Mouse (Mus musculus): Measurements from ENCODE around the gene Olfr474. TPM values are rescaled to one million over a fixed set of nuclear protein-coding genes. Genes with fewer than 3 reads are reported as not detected.
"Not testable (repeated sequence)": the region's sequence is repeated elsewhere in the genome, so short reads cannot be mapped to it uniquely, and the experiment has no call there.

Gene Olfr474
- total RNA-seq (2014; rRNA removed) (not detected in 2 replicates), polyA plus RNA-seq (2015; fragmentation: Nextera tagmentation; extraction: Ambion mirVana) (not detected in 2 replicates)

DNA sequence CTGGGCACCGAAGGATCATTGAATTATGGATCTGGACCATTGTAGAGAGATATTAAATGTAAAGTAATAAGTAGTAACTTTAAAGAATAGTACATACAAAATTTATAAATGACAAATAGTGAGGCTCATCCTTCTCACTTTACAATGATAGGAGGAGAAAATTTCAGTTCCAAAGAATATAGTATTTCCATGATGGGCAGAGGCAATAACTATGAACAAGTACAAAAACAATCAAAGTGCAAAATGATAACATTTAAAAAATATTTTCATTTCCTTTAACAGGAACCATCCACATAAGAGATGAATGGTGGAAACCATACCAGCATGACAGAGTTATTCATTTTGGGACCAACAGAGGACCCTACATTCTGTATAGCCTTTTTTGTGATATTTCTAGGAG lies at the start of gene Olfr474:
Gene Olfr474 (plus strand): TSS at position 301 of the 400 bp plus-strand sequence.
- Histone ChIP-seq H3K9ac (replicated peaks; ENCODE audit: low read length) (no peak within 1 kb of the TSS), H3K27ac (no peak within 1 kb of the TSS), H3K27me3 (ENCODE audit: insufficient read depth, low read length) (no peaks in the 10 kb centered on the region), H3K9me3 (ENCODE audit: low read length) (no peaks in the 10 kb centered on the region), H3K4me2 (ENCODE audit: low read depth, low read length) (no peak within 1 kb of the TSS), H3K36me3 (ENCODE audit: insufficient read depth, low read length) (no peaks in the 10 kb centered on the region), H3K4me1 (ENCODE audit: insufficient read depth, low read length) (no peaks in the 10 kb centered on the region), H3K4me3 (ENCODE audit: low read length) (no peak within 1 kb of the TSS)
- DNase-seq (ENCODE audit: low spot score) (no peak), ATAC-seq (no peak)
- 89% methylated on average over 1 of the region's 1 CpGs for WGBS
- TF ChIP-seq CTCF (IDR thresholded peaks at IDR 0.05; ENCODE audit: low read depth), result no peak

DNA sequence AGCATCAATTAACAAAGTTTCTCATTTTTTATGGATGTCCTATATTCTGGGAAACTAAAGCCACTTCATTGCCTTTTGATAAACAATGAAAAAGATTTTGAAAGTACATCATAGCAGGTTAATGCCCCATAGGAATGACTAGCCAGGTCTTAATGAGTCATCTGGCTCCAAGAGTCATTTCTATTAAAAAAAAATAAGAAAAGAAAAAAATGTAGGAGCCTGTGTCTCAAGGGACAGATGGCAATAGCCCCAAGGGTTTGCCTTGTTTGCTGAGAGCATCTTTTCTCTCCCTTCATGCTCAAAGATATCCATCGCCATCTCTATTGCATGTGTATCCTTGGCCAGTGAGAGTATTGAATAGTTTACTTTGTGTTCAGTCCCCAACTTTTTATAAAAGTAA lies 24.3 kb upstream of the Olfr474 start, which contains the start of gene Olfr473:
Gene Olfr473 (plus strand): TSS at position 301 of the 400 bp plus-strand sequence.
- DNase-seq (ENCODE audit: low spot score), result no peak
- H3K9me3 ChIP-seq (ENCODE audit: low read length), result no peaks in the 10 kb centered on the region
- 94% methylated on average over 1 of the region's 1 CpGs for WGBS
- H3K27ac ChIP-seq, result no peak within 1 kb of the TSS
- ATAC-seq, result no peak
- H3K36me3 ChIP-seq (ENCODE audit: insufficient read depth, low read length), result no peaks in the 10 kb centered on the region
- no peak within 1 kb of the TSS for H3K4me3 ChIP-seq (ENCODE audit: low read length)
- H3K9ac ChIP-seq (replicated peaks; ENCODE audit: low read length), result no peak within 1 kb of the TSS
- no peak for TF ChIP-seq CTCF (IDR thresholded peaks at IDR 0.05; ENCODE audit: low read depth)
- no peaks in the 10 kb centered on the region for H3K4me1 ChIP-seq (ENCODE audit: insufficient read depth, low read length)
- H3K27me3 ChIP-seq (ENCODE audit: insufficient read depth, low read length), result no peaks in the 10 kb centered on the region
- no peak within 1 kb of the TSS for H3K4me2 ChIP-seq (ENCODE audit: low read depth, low read length)

DNA sequence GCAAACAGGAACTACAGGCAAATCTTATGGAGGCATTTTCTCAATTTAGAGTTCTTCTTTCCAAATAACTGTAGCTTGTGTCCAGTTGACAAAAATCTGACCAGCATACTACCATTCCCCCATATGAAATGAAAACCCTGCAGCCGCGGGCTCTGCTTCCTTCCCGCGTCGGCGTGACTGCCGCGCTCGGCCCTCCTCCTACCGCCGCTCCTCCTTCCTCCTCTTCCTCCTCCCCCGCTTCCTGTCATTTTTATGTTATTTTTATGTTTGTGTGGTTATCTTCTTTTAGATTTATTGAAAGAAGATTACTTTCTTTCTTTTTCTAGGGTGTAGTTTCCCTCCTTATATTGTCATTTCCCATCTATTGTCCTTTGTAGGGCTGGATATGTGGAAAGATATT lies 1.9 kb upstream of the Olfr474 start:
- WGBS, result 97% methylated on average over 12 of the region's 12 CpGs

DNA sequence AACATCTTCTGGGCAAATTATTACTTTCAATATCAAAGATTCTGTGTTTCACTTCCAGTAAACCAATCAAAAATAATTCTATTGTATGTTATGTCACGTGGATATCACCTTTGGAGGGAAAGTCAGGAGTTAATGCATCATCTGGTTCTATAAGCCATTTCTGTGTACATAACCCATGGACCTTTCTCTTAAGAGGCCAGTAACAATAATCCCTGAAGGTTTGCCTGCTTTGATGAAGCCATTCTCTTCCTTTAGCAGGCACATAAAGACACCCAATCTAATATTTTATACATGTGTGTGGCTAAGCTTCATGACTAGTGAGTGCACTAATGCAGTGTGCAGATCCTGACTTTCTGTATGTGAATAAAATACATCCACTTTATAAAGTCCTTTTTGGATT lies 10.1 kb downstream of the Olfr474 start, which contains the start of gene Olfr476:
Gene Olfr476 (plus strand): TSS at position 301 of the 400 bp plus-strand sequence.
- 56% methylated on average over 1 of the region's 1 CpGs for WGBS
- H3K27ac ChIP-seq, result no peak within 1 kb of the TSS
- no peaks in the 10 kb centered on the region for H3K4me1 ChIP-seq (ENCODE audit: insufficient read depth, low read length)
- DNase-seq (ENCODE audit: low spot score) (no peak), ATAC-seq (no peak)
- no peak within 1 kb of the TSS for H3K4me3 ChIP-seq (ENCODE audit: low read length)
- TF ChIP-seq CTCF (IDR thresholded peaks at IDR 0.05; ENCODE audit: low read depth), result no peak
- H3K4me2 ChIP-seq (ENCODE audit: low read depth, low read length), result no peak within 1 kb of the TSS
- H3K36me3 ChIP-seq (ENCODE audit: insufficient read depth, low read length), result no peaks in the 10 kb centered on the region
- H3K9ac ChIP-seq (replicated peaks; ENCODE audit: low read length), result no peak within 1 kb of the TSS
- no peaks in the 10 kb centered on the region for H3K9me3 ChIP-seq (ENCODE audit: low read length)
- no peaks in the 10 kb centered on the region for H3K27me3 ChIP-seq (ENCODE audit: insufficient read depth, low read length)

More for the DNA sequence above, 1.9 kb upstream of the Olfr474 start:
- not testable (repeated sequence) for H3K27me3 ChIP-seq (ENCODE audit: insufficient read depth, low read length); ATAC-seq; H3K27ac ChIP-seq; H3K9ac ChIP-seq (replicated peaks; ENCODE audit: low read length); H3K9me3 ChIP-seq (ENCODE audit: low read length); H3K4me3 ChIP-seq (ENCODE audit: low read length); H3K4me1 ChIP-seq (ENCODE audit: insufficient read depth, low read length); H3K36me3 ChIP-seq (ENCODE audit: insufficient read depth, low read length); H3K4me2 ChIP-seq (ENCODE audit: low read depth, low read length); DNase-seq (ENCODE audit: low spot score)

DNA sequence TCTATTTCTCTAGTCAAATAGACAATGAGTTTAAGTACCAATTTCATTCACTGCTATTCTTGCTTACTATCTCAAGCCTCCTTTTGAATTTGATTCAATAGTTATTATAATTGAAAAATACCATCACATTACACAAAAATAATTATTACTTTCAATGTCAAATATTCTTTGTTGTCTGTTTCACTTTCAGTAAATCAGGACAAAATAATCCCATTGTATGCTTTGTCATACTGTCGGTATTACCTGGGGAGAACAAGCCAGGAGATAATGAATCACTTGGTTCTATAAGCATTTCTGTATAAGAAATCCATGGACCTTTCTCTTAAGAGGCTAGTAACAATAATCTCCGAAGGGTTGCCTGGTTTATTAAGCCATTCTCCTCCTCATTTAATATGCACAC lies 31.9 kb downstream of the Olfr474 start, which contains the start of gene Olfr477:
Gene Olfr477 (plus strand): TSS at position 301 of the 400 bp plus-strand sequence.
- WGBS, result 86% methylated on average over 2 of the region's 2 CpGs
- Histone ChIP-seq H3K27ac (no peak within 1 kb of the TSS), H3K4me1 (ENCODE audit: insufficient read depth, low read length) (no peaks in the 10 kb centered on the region), H3K9ac (replicated peaks; ENCODE audit: low read length) (no peak within 1 kb of the TSS), H3K36me3 (ENCODE audit: insufficient read depth, low read length) (no peaks in the 10 kb centered on the region), H3K9me3 (ENCODE audit: low read length) (0 out of 2 replicates have a peak, but pooled peaks cover 2% of the 10 kb centered on the region), H3K4me3 (ENCODE audit: low read length) (no peak within 1 kb of the TSS), H3K4me2 (ENCODE audit: low read depth, low read length) (no peak within 1 kb of the TSS), H3K27me3 (ENCODE audit: insufficient read depth, low read length) (no peaks in the 10 kb centered on the region)
- no peak for TF ChIP-seq CTCF (IDR thresholded peaks at IDR 0.05; ENCODE audit: low read depth)
- ATAC-seq, result no peak
- no peak for DNase-seq (ENCODE audit: low spot score)

Other genes starting within 250 kb of the Olfr474 start
- gene Cyb5r2, start 196.6 kb upstream of the Olfr474 start, total RNA-seq (2014; rRNA removed), result 0.21 TPM in 1 of 2 replicates, not detected in the other
- gene Cyb5r2, start 196.6 kb upstream of the Olfr474 start, polyA plus RNA-seq (2015; fragmentation: Nextera tagmentation; extraction: Ambion mirVana), result 0.20 and 0.66 TPM in 2 replicates
- not detected in 2 replicates for gene Ovch2, start 153.4 kb upstream of the Olfr474 start, total RNA-seq (2014; rRNA removed)
- gene Ovch2, start 153.4 kb upstream of the Olfr474 start, polyA plus RNA-seq (2015; fragmentation: Nextera tagmentation; extraction: Ambion mirVana), result not detected in 2 replicates
- not detected in 2 replicates for gene Olfr467, start 142.4 kb upstream of the Olfr474 start, total RNA-seq (2014; rRNA removed)
- not detected in 2 replicates for gene Olfr467, start 142.4 kb upstream of the Olfr474 start, polyA plus RNA-seq (2015; fragmentation: Nextera tagmentation; extraction: Ambion mirVana)
- gene Olfr469, start 129.1 kb upstream of the Olfr474 start, total RNA-seq (2014; rRNA removed), result not detected in 2 replicates
- not detected in 2 replicates for gene Olfr469, start 129.1 kb upstream of the Olfr474 start, polyA plus RNA-seq (2015; fragmentation: Nextera tagmentation; extraction: Ambion mirVana)
- not detected in 2 replicates for gene Olfr470, start 107.2 kb upstream of the Olfr474 start, total RNA-seq (2014; rRNA removed)
- not detected in 2 replicates for gene Olfr470, start 107.2 kb upstream of the Olfr474 start, polyA plus RNA-seq (2015; fragmentation: Nextera tagmentation; extraction: Ambion mirVana)
- not detected in 2 replicates for gene Olfr472, start 56.7 kb upstream of the Olfr474 start, total RNA-seq (2014; rRNA removed)
- not detected in 2 replicates for gene Olfr472, start 56.7 kb upstream of the Olfr474 start, polyA plus RNA-seq (2015; fragmentation: Nextera tagmentation; extraction: Ambion mirVana)
- gene Olfr473, start 24.2 kb upstream of the Olfr474 start, total RNA-seq (2014; rRNA removed), result not detected in 2 replicates
- gene Olfr473, start 24.2 kb upstream of the Olfr474 start, polyA plus RNA-seq (2015; fragmentation: Nextera tagmentation; extraction: Ambion mirVana), result not detected in 2 replicates
- not detected in 2 replicates for gene Olfr476, start 10.2 kb downstream of the Olfr474 start, total RNA-seq (2014; rRNA removed)
- gene Olfr476, start 10.2 kb downstream of the Olfr474 start, polyA plus RNA-seq (2015; fragmentation: Nextera tagmentation; extraction: Ambion mirVana), result not detected in 2 replicates
- gene Olfr477, start 32.0 kb downstream of the Olfr474 start, total RNA-seq (2014; rRNA removed), result not detected in 2 replicates
- not detected in 2 replicates for gene Olfr477, start 32.0 kb downstream of the Olfr474 start, polyA plus RNA-seq (2015; fragmentation: Nextera tagmentation; extraction: Ambion mirVana)
- gene Olfr478, start 79.3 kb downstream of the Olfr474 start, total RNA-seq (2014; rRNA removed), result not detected in 2 replicates
- not detected in 2 replicates for gene Olfr478, start 79.3 kb downstream of the Olfr474 start, polyA plus RNA-seq (2015; fragmentation: Nextera tagmentation; extraction: Ambion mirVana)
- not detected in 2 replicates for gene Olfr479, start 96.0 kb downstream of the Olfr474 start, total RNA-seq (2014; rRNA removed)
- not detected in 2 replicates for gene Olfr479, start 96.0 kb downstream of the Olfr474 start, polyA plus RNA-seq (2015; fragmentation: Nextera tagmentation; extraction: Ambion mirVana)
- not detected in 2 replicates for gene Olfr480, start 112.7 kb downstream of the Olfr474 start, total RNA-seq (2014; rRNA removed)
- gene Olfr480, start 112.7 kb downstream of the Olfr474 start, polyA plus RNA-seq (2015; fragmentation: Nextera tagmentation; extraction: Ambion mirVana), result not detected in 2 replicates
- not detected in 2 replicates for gene Olfr481, start 125.2 kb downstream of the Olfr474 start, total RNA-seq (2014; rRNA removed)
- not detected in 2 replicates for gene Olfr481, start 125.2 kb downstream of the Olfr474 start, polyA plus RNA-seq (2015; fragmentation: Nextera tagmentation; extraction: Ambion mirVana)
- gene Olfr482, start 142.9 kb downstream of the Olfr474 start, total RNA-seq (2014; rRNA removed), result not detected in 2 replicates
- 0.14 TPM in 1 of 2 replicates, not detected in the other for gene Olfr482, start 142.9 kb downstream of the Olfr474 start, polyA plus RNA-seq (2015; fragmentation: Nextera tagmentation; extraction: Ambion mirVana)
- gene Olfr483, start 146.2 kb downstream of the Olfr474 start, total RNA-seq (2014; rRNA removed), result not detected in 2 replicates
- not detected in 2 replicates for gene Olfr483, start 146.2 kb downstream of the Olfr474 start, polyA plus RNA-seq (2015; fragmentation: Nextera tagmentation; extraction: Ambion mirVana)
- not detected in 2 replicates for gene Olfr484, start 172.8 kb downstream of the Olfr474 start, total RNA-seq (2014; rRNA removed)
- not detected in 2 replicates for gene Olfr484, start 172.8 kb downstream of the Olfr474 start, polyA plus RNA-seq (2015; fragmentation: Nextera tagmentation; extraction: Ambion mirVana)
- not detected in 2 replicates for gene Olfr485, start 205.2 kb downstream of the Olfr474 start, total RNA-seq (2014; rRNA removed)
- not detected in 2 replicates for gene Olfr485, start 205.2 kb downstream of the Olfr474 start, polyA plus RNA-seq (2015; fragmentation: Nextera tagmentation; extraction: Ambion mirVana)
- not detected in 2 replicates for gene Olfr486, start 218.1 kb downstream of the Olfr474 start, total RNA-seq (2014; rRNA removed)
- gene Olfr486, start 218.1 kb downstream of the Olfr474 start, polyA plus RNA-seq (2015; fragmentation: Nextera tagmentation; extraction: Ambion mirVana), result not detected in 2 replicates

All from hindbrain, postnatal 0 days (tissue).